Mouse (Mus musculus) T-helper 2 cell (primary cell): ENCODE results near the gene Prdx2.

Source experiments
- in situ Hi-C: fragments of 300-600 bp; cut with MboI, MseI; formaldehyde crosslinking; loops from one replicate; pipeline ENCODE4 v1.15.1; 2025; ENCODE audit warnings: high pct_unique_total_duplicates

Gene Prdx2

GRCm38 (mm10) chr8:84997649-84998295, 28.4 kb downstream of the Prdx2 start:
- in situ Hi-C loops: no loop called here

DNA sequence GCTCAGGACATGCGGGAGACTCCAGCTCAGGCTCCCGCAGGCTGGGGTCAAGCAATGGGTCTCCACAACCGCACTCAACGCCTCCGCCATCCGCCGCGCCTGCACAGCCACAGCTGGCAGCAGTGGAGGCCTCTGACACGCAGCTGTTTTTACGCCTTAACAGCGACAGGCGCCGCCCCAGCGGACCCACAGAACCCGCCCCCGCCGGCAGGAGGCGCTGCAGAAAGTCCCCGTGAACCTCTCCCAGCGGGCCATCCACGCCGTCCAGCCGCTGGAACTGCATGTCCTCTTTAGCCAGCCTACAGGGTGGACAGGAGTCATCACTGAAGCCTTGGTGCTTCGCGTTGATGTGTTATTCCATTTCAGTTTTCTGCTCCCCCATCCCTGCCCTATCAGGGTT, 38.3 kb downstream of the Prdx2 start:
- in situ Hi-C loops: no loop called here

- in situ Hi-C loops: no loop called here
Measured at GRCm38 (mm10) chr8:85011242-85011641, 41.9 kb downstream of the Prdx2 start.

DNA sequence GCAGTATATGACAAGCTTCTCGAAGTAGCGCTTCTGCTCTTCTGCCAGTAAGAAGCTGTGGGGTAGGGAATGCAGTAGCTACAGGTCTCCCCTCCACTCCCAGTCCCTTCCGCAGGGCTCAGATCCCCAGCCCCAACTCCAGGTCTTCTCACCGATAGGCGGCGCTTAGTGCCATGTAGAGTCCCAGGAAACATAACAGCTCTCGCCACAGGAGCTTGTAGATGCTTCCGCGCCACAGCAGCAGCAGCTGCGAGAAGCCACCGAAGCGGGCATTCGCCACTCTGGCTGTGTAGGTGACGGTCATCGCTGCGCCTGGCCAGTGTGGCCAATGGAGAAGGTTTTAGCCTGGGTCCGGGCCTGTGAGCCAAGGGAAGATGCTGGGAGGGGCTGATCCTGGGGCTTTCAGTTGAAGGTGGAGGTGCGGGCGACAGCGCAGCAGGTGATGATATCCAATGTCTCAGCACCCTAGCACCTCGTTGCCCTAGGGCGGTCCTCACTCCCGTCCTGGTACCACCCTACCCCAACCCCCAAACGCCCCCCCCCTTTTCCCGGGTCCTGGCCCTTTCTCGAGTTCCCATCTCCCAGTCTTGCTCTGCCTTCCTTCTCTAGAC, 43.9 kb downstream of the Prdx2 start:
- in situ Hi-C loops: no loop called here

GRCm38 (mm10) chr8:85014431-85014830, 45.0 kb downstream of the Prdx2 start, which contains the start of gene Best2:
TSS of gene Best2 (minus strand) at chr8:85014531.
- in situ Hi-C loops: no loop called here

- in situ Hi-C loops: no loop called here
Measured at GRCm38 (mm10) chr8:85016724-85017123, 47.3 kb downstream of the Prdx2 start.

- in situ Hi-C loops: no loop called here
Measured at GRCm38 (mm10) chr8:85017209-85017608, 47.8 kb downstream of the Prdx2 start.

DNA sequence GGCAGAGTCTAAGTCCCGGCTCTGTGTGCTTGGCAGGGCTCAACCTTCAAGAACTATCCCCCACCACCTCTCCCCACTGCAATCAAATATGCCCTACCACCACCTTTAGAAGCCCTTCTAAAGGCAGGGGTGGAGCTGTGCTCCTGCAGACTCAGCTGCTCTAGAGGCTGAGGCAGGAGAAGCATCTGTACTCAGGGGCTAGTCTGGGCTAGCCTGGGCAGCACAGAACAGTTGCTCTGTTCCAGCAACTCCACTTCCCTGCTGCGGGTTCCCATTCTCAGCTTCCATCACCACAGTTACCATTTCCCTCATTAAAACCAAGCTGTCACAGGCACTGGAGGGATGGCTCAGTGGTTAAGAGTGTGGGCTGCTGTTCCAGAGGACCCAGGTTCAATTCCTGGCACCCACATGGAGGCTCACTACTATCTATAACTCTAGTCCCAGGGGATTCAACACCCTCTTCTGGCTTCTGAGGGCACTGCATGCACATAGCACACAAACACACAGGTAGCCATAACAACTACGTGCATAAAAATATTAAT, 52.2 kb downstream of the Prdx2 start:
- in situ Hi-C loops: no loop called here

DNA sequence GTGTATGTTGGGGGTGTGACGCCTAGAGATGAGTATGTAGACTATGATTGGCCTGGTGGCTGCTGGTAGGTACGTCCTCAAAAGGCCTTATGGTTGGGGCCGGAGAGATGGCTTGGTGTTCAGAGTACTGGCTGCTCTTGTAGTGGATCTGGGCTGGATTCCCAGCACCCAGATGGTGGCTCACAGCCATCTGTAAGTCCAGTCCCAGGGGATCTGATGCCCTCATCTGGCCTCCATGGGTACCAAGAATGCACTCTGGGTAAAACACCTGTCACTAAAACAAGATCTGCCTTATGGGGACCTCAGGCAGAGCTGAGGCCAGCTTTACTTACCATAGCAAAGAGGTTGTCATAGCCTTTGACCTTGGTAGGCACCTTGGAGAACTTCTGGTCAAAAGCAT, 54.5 kb downstream of the Prdx2 start:
- in situ Hi-C loops: no loop called here
